Mouse (Mus musculus): Measurements from ENCODE around the gene Nt5c1a. TPM values are rescaled to one million over a fixed set of nuclear protein-coding genes. Genes with fewer than 3 reads are reported as not detected.

The Nt5c1a gene
- total RNA-seq, 1 experiment from 2014 or later = 42.8 TPM

GRCm38 (mm10) chr4:123212330-123212729 lies 11.0 kb downstream of the Nt5c1a start:
- no peak for DNase-seq

GRCm38 (mm10) chr4:123213975-123214374 lies 12.7 kb downstream of the Nt5c1a start:
- DNase-seq = peak; percentile 73

GRCm38 (mm10) chr4:123215367-123215766 lies 14.1 kb downstream of the Nt5c1a start:
- DNase-seq = no peak

GRCm38 (mm10) chr4:123216782-123217181 lies 15.5 kb downstream of the Nt5c1a start:
- DNase-seq = peak; percentile 64

- peak; percentile 82 for DNase-seq
Observed at GRCm38 (mm10) chr4:123219720-123220357, 18.5 kb downstream of the Nt5c1a start.

- peak; percentile 54 for DNase-seq
Observed at GRCm38 (mm10) chr4:123220637-123221036, 19.3 kb downstream of the Nt5c1a start.

- no peak for DNase-seq
Observed at GRCm38 (mm10) chr4:123223309-123223708, 22.0 kb downstream of the Nt5c1a start.

GRCm38 (mm10) chr4:123225718-123226403 lies 24.6 kb downstream of the Nt5c1a start:
- no peak for DNase-seq

GRCm38 (mm10) chr4:123227707-123228106 lies 26.4 kb downstream of the Nt5c1a start:
- no peak for DNase-seq

GRCm38 (mm10) chr4:123228270-123228669 lies 27.0 kb downstream of the Nt5c1a start:
- DNase-seq = no peak

- no peak for DNase-seq
Observed at GRCm38 (mm10) chr4:123229166-123229565, 27.9 kb downstream of the Nt5c1a start.

- no peak for DNase-seq
Observed at GRCm38 (mm10) chr4:123232841-123233240, 31.5 kb downstream of the Nt5c1a start.

- DNase-seq = peak; percentile 69
Observed at GRCm38 (mm10) chr4:123233492-123234084, 32.3 kb downstream of the Nt5c1a start, which contains the start of gene Heyl. Gene Heyl, plus strand, starts transcription at chr4:123233556.

- DNase-seq = no peak
Observed at GRCm38 (mm10) chr4:123235835-123236430, 34.6 kb downstream of the Nt5c1a start.

GRCm38 (mm10) chr4:123236431-123237031 lies 35.2 kb downstream of the Nt5c1a start:
- DNase-seq = no peak

- no peak for DNase-seq
Observed at GRCm38 (mm10) chr4:123237386-123238266, 36.3 kb downstream of the Nt5c1a start.

GRCm38 (mm10) chr4:123239361-123240203 lies 38.3 kb downstream of the Nt5c1a start:
- DNase-seq = peak; percentile 48

GRCm38 (mm10) chr4:123246221-123246620 lies 44.9 kb downstream of the Nt5c1a start:
- DNase-seq = no peak

GRCm38 (mm10) chr4:123246651-123247050 lies 45.3 kb downstream of the Nt5c1a start:
- DNase-seq = no peak

GRCm38 (mm10) chr4:123247147-123247880 lies 46.0 kb downstream of the Nt5c1a start:
- DNase-seq = no peak

Measured in adrenal gland, postnatal 25 days (tissue).